Mouse (Mus musculus) lung, adult 18-20 months (tissue): Measurements from ENCODE around the gene Zfp652.
"Not testable (repeated sequence)": the region's sequence is repeated elsewhere in the genome, so short reads cannot be mapped to it uniquely, and the experiment has no call there.

Experiments
- DNase-seq, 2 experiments: peaks; one replicate each; pipeline ENCODE4 v3.0.0; 2022; ENCODE audit warnings: mixed read lengths in 2 of 2

The Zfp652 gene

DNA sequence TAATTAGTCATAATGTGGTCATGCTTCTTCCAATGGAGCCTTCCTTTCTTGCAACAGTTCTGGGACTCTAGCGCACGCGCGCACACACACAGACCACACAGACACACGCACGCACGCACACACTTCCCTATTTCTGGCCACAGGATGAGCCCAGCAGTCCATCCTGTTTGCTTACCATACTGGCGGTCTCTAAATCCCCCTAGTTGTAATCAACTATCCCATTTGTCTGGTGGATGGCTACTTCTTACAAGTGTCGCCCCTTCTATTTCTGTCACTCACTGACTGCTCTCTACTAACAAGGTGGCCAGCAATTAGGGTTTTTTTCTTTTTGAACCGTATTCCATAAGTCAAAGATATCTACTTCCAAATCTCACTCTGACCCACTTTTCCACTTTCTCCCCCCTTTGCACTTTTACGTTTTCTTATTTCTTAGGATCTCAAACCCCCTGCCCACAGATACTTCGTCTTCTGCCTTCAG, 349 bp upstream of the Zfp652 start:
- DNase-seq: peak; percentile 46 to 48

DNA sequence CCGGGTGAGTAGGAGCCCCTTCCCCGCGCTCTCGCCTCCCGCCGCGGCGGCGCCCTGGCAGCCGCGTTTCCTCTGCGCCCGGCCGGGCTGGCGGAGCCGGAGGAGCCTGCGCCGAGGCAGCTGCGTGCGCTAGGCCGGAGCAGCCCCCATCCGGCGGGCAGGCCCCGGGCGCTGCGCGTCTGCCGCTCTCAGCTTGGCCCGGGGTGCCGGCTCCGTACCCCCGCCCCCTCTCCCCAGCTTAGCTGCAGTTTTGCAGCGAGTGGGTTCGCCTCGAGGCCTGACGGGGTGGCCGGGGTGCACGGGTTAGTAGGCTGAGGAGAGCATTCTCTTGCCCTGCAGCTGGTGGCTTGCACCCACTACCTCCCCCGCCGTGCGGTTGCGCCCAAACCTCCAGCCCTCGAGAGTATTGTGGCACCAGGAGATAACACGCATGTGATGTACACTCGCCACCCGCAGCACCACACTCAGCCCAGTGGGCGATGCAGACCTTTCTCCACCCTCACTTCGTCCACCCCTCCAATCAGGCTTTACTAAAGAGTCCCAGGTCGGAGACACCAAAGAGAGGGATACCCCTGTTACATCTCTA, 845 bp downstream of the Zfp652 start:
- peak; percentile 25 to 42 for DNase-seq

DNA sequence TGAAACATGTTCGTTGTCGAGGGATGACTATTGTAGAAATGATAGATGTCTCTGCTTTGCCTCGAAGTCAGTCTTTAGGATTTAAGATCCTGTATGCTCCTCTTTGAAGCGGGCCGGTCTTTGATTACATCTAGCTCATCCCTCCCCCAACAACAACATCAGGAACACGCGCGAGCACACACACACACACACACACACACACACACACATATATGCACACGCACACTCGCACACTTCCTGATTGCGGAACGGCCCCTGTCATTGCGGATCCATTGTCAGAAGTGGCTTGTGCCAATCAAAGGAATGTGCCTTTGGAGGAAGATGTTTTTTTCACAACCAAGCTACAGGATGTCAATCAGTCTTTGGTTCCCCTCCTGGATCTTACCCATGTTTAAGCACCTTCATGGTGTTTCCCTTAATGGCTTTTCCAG, 1.4 kb downstream of the Zfp652 start:
- peak; percentile 26 to 38 for DNase-seq

DNA sequence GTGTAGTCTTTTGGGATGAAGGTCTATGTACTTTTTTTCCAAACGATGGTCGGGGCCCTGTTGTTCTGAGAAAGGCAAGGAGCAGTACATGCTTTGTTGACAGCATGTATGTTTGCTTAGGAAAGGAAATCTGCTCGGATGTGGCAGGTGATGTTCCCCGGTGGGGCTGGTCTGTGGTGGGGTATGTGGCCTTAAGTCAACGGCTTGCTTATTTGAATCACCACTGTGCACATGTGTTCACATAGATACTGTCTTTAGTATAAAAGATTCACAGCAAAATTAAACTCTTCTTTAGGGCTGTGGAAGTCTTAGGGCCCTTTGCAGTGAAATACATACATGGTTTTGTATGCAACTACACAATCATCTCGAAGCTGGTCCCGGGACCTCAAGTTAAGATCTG, 1.9 kb downstream of the Zfp652 start:
- DNase-seq: peak in 1 of 2 experiments; percentile 13

GRCm38 (mm10) chr11:95716136-95716535, 3.7 kb downstream of the Zfp652 start:
- DNase-seq: no peak

- DNase-seq: peak in 1 of 2 experiments; percentile 8
These were observed 6.9 kb downstream of the Zfp652 start for GRCm38 (mm10) chr11:95719356-95719755.

DNA sequence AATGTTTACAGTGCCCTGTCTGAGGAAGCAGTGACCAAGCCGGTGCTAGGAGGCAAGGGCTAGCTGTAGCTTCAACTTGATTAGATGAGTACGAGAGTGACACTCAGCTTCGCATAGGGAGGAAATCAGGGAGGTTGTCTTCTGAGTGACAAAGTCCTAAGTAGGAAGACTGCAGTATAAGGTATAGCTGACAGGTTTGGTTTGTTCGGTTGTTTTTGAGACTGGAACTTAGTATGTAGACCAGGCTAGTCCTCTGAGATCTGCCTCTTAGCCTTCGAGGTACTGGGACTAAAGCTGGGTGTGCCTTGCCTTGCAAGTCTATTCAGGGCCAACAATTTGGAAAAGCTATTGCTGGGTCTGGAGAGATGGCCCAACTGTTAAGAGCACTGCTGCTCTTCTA, 10.8 kb downstream of the Zfp652 start, which contains the start of gene B130006D01Rik:
Gene B130006D01Rik, plus strand, starts transcription at position 301 of the 400 bp plus-strand sequence.
- DNase-seq: no peak

DNA sequence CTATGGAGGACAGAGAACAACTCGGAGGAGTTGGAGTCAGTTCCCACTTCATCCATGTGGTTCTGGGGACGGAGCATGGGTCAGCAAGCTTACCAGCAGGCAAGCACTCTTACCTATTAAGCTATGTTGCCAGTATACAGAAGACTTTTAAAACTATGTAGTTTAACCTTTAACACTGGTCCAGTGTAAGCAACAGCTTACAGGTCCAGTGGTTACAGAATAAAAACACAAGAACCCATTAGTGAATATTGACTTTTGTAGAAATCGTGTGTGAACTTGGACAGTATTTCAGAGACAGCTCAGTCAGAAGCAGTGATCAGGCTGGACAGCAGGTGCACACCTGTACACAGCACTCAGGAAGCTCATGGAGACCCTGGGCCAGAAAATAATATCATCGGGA, 12.0 kb downstream of the Zfp652 start:
- no peak for DNase-seq

DNA sequence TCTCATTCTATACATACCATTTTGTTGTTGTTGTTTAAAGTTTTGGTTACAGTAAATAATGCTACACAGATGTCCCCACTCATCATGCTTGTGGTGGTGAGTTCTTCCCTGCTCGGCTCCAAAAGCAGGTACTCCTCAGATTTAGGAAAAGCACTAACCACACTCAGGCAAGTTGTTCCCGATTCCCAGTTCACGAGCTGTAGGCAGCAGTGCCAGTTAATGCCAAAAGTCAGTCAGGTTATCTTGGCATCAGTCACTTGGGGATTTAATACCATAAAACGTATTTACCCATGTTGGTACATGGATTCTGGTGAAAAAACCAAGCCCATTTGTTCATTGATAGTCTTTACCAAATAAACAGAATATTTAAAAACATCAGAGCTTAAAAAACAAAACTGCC, 13.7 kb downstream of the Zfp652 start:
- no peak for DNase-seq

DNA sequence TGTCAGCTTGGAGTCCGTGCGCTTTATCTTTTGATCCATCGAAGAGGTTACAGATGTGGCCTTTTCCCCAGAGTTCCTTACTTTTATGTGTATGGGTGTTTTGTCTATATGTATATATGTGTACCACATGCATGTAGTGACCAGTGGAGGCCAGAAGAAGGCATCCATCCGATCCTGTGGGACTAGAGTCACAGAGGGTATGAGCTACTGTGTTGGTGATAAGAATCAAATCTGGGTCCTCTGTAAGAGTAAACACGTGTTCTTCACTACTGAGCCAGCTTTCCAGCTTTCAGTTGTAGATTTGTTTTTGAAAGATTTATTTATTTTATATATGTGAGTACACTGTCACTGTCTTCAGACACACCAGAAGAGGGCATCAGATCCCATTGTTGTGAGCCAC, 15.5 kb downstream of the Zfp652 start:
- DNase-seq: no peak

DNA sequence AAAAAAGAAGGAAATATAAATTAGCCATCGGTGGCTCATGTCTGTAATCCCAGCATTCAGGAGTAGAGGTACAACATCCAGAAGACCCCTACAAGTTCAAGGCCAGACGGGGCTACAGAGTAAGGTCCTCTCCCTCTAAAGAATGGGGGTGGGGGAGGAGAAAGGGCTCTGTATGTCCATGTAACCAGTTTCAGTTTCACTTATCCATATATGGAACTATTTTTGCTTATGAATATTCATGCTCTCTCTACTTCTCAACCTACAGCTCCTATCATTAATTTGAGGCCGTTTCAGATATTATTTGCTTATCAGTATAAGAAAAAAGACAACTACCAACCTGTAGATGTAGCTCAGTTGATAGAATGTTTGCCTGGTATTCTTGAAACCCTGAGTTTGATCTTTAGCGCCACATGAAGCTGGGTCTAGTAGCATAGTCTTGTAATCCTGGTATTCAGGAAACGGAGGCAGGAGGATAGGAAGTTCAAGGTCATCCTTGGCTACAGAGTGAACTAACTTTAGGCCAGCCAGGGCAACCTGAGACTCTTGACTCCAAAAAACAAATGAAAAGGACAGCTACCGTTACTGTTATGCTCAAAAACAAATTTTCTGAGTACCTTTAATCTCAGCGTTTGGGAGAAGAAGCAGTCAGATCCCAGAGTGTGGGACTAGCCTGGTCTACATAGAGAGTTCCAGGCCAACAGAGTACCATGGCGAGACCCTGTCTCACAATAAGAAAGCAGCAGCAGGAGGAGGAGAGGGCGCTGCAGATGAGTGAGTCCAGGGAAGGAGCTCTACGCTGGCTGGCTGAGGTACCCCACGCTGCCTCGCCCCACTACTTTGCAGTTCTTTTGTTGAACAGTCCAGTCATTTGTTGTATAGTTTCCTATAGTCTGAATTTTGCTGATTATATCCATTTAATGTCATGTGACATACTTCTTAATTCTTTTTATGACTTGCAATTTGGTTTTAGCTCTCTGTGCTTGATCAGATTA, 16.7 kb downstream of the Zfp652 start:
- no peak for DNase-seq

DNA sequence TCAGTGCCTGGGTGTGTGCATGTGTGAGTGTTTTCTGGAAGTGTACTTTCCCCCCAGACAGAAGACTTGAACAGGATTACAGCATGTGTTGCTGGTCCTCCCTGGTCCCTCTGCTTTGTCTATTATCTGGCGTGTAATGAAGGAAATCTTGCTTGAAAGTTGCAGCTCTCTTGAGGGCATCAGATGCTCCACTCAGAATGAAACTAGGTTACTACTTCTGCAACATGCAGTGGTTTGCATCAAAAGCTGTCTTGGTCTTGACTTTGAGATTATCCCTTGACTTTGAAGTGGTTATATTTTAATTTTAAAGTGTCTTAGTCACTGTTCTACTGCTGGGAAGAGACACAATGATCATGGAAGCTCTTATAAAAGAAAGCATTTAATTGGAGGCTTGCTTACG, 22.0 kb downstream of the Zfp652 start:
- no peak for DNase-seq

DNA sequence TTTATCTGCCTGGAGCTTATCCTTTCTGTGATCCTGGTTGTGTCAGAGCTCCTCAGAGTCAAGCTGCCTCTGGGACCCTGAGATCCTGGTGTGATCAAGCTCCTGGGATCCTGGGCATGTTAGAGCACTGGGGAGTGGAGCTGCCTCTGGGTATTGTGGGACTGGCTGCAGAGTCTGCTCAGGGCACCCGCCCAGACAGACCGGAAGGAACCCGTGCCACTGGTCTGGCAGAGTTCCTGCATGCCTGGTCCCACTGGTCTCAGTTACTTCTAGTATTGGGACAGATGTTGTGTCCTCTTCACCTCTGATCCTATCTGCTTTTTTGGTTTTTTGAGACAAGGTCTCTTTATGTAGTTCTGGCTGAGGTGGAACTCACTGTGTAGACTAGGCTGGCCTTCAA, 25.3 kb downstream of the Zfp652 start:
- DNase-seq: peak; percentile 58 to 64

DNA sequence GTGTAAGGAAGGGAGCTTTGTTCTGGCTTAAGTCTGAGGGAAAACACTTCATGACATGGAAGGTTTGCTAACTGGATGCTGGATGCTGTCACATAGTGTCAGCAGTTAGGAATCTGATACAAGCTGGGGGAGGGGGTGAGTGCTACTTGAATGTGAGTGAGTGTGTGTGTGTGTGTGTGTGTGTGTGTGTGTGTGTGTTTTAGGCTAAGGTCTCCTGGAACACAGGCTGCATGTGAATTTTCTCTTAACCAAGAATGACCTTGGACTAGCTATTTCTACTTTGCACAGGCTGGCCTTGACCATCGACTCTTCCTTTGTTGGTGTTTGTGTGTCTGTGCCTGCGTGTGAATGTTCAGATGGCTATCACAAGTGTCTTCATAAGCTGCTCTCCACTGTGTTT, 32.0 kb downstream of the Zfp652 start:
- DNase-seq: no peak

- no peak for DNase-seq
These were observed 34.3 kb downstream of the Zfp652 start for GRCm38 (mm10) chr11:95746821-95747220.

DNA sequence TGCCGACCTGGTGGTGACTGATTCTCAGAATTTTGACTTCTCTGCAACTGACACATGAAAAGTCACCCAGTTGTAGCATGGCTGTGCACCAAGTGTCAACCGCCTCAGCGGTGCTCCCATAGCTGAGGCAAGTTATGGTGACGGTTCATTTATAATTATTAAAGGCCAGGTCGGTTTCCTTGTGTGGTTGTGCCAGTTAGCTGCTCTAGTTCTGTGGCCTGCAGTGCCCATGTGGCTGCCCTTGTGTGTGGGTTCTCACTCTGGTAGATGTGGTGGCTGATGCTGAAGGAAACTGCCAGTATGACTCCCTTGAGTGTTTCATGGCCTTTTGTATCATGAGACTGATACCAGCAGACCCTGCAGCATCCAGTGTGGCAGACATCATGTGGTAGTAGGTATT, 35.9 kb downstream of the Zfp652 start:
- no peak for DNase-seq

GRCm38 (mm10) chr11:95749619-95750018, 37.1 kb downstream of the Zfp652 start:
- no peak for DNase-seq

- DNase-seq: peak; percentile 68 to 79
These were observed 38.5 kb downstream of the Zfp652 start for GRCm38 (mm10) chr11:95750995-95751394.

- not testable (repeated sequence) for DNase-seq
These were observed 42.7 kb downstream of the Zfp652 start for GRCm38 (mm10) chr11:95755137-95755536.

DNA sequence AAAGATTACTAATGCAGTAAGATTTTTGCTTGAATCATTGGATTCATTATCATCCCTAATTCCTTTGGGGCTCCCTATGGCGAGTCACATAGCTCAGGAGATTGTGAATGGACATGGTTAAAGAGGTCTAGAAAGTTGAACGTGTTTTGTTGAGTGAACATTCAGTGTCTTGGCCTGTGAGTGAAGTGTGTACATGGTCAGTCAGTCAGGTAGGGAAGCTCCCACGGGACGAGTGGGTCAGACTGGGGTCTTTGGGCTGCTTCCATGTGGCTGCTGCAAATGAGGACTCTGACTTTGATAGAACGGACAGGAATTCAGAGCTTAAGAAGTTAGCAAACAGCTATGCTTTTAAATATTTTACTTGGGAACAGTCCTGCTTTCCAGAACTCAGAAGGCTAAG, 48.0 kb downstream of the Zfp652 start:
- no peak for DNase-seq

- no peak for DNase-seq
These were observed 50.5 kb downstream of the Zfp652 start for GRCm38 (mm10) chr11:95762996-95763395.

DNA sequence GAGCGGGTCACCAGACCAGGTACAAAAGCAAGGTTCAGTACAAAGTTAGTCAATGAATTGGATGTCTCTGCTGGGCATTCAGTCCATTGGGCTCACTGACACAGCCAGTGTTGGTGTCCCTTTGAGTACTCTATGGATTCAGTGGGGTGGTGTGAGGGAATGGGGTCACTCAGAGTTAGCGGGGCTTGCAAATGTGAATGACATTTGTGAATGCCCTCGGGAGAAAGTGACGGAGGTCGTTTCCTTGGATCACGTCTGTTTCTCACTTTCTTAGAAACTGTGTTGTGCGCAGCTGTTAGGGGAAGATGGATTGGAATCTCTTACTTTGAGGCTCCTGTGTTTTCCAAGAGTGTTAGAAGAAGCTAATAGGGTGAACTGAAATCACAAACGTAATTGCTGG, 52.3 kb downstream of the Zfp652 start:
- DNase-seq: no peak

GRCm38 (mm10) chr11:95765334-95765733, 52.9 kb downstream of the Zfp652 start:
- DNase-seq: no peak

DNA sequence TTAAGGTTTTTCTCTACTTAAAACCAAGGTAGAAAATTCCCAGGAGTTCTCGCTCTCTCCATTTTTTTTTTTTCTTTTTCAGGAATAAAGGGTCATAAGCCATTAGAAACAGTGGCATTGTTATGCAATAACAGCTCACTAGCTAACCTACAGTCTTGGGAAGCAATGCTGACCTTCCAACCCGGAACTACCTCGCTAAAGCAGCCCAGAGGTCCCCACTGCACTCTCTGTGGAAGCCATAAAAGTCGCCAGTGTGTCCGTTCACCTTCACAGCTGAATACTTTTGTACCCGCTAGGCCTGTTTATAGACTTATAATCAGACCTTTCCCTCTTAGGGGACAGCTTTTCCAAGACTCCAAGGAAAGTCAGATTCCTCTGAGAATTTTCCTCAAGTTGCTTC, 55.8 kb downstream of the Zfp652 start:
- no peak for DNase-seq
